Mouse (Mus musculus): ENCODE results near the gene Cd80. TPM values are rescaled to one million over a fixed set of nuclear protein-coding genes. Genes with fewer than 3 reads are reported as not detected.

Cd80 gene
- polyA plus RNA-seq, 1 experiment, result 0.79 TPM

DNA sequence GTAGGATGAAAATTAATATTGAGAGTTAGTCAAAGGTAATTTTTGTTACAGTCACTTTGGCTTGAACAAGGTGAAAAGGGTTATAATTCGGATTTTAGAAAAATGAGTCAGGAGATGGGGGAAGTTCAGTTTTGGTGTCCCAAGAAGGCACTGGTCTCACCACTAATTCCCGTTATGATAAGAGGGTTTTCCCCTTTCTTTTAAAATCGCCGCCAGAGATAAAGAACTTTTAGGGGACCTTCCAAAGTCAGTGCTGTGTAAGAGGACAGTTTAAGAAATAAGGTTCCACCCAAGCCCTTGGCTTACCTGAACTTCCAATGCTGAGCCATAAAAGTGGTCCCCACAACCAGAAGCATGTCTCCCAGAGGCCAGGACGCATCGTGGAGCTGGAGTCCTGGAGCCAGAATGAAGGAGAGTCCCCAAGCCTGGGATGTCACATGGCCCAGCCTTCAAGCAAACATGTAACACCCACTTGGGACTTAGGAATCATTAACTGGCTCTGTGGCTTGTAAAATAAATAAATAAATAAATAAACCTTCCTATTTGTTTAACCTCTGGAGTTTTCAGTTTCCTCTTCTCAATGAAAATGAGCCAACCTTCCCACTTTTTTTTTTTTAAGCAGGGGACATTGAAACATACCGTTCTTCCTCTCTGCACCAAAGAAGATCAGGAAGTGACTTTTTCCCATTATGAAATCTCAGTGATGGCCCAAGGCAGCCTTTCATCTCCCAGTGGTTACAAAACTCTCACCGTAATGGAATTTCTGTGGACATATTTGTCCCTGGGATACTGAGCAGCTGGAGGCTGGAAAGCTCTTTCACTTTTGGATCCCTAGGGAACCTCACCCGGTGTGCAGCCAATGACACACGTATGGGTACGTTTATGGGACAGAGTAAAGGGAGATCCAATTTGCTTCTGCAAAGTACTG lies 22.6 kb upstream of the Cd80 start, which contains the start of gene Pla1a:
Gene Pla1a, minus strand, starts transcription at position 648 of the 928 bp plus-strand sequence.
- TF ChIP-seq POLR2A (IDR thresholded peaks at IDR 0.05; ENCODE audit: extremely low read depth, insufficient read depth, low read length) (no peak), CTCF (IDR thresholded peaks at IDR 0.05; ENCODE audit: extremely low read depth, insufficient read depth, low read length) (no peak)
- Histone ChIP-seq H3K4me1 (ENCODE audit: control insufficient read depth, insufficient read depth, low read length) (no peaks in the 10 kb centered on the region), H3K4me3 (ENCODE audit: insufficient read depth, low read length) (no peak within 1 kb of the TSS), H3K27ac (ENCODE audit: insufficient read depth, low read length) (no peak within 1 kb of the TSS)

DNA sequence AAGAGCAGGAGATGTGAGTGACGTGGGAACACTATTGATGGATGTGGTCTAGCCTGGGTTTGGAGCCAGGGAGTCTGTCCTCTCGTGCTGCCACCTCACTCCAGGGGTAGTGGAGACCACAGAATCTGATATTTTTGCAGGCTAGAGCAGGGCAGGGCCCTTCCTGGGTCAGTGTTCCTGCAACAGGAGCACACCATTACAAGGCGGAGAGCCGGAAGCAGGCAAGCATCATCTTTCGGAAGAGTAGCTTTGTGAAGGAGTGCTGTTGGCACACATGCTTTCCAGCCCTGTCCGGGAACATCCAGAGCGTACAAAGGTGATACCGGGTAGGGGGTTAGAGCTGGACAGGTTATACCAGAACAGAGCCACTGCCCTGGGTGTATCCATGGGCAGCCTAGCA lies 21.8 kb upstream of the Cd80 start:
- TF ChIP-seq POLR2A (IDR thresholded peaks at IDR 0.05; ENCODE audit: extremely low read depth, insufficient read depth, low read length) (no peak), CTCF (IDR thresholded peaks at IDR 0.05; ENCODE audit: extremely low read depth, insufficient read depth, low read length) (no peak)
- no peak overlapping the region for H3K27ac ChIP-seq (ENCODE audit: insufficient read depth, low read length)
- no peaks in the 10 kb centered on the region for H3K4me1 ChIP-seq (ENCODE audit: control insufficient read depth, insufficient read depth, low read length)
- no peak overlapping the region for H3K4me3 ChIP-seq (ENCODE audit: insufficient read depth, low read length)

DNA sequence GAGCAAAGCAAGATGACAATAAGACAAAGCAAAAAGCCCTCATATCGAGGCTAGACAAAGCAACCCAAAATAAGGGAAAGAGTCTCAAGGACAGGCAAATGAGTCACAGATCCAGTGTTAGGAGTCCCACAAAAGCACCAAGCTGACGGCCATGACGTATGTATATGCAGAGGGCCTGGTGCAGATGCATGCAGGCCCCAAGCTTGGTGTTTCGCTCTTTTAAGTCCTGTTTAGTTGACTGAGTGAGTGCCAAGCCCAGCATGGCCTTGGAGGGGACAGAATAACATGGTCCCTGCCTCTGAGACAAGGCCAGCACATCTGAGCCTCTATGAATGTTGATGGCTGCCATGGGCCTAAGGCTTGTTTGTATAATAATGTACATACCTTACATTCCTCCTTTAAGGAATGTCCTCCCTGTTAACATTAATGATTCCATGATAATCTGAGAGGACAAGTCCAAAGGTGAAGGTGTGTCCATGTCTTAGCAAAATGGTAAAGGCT lies 21.0 kb upstream of the Cd80 start:
- TF ChIP-seq CTCF (IDR thresholded peaks at IDR 0.05; ENCODE audit: extremely low read depth, insufficient read depth, low read length), result no peak
- TF ChIP-seq POLR2A (IDR thresholded peaks at IDR 0.05; ENCODE audit: extremely low read depth, insufficient read depth, low read length), result no peak
- Histone ChIP-seq H3K27ac (ENCODE audit: insufficient read depth, low read length) (no peak overlapping the region), H3K4me3 (ENCODE audit: insufficient read depth, low read length) (no peak overlapping the region)

DNA sequence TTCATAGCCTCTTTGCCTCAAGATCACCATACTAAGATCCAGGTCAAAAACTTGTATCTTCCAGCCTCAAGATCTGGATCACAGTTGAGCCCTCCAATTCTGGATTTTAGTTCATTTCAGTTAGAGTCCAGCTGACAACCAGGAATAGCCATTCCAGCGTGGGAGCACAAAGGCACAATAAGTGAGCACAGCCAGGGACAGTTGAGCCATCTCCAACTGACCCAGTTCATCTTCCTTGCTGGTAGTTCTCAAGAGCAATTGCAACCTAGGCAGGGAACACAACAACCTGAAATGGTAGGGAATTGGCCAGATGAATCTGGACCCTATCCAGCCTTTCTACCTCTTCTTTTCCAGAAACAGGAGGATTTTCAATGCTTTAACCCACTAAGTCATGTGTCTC lies 16.2 kb upstream of the Cd80 start:
- TF ChIP-seq POLR2A (IDR thresholded peaks at IDR 0.05; ENCODE audit: extremely low read depth, insufficient read depth, low read length), result no peak
- TF ChIP-seq CTCF (IDR thresholded peaks at IDR 0.05; ENCODE audit: extremely low read depth, insufficient read depth, low read length), result no peak
- Histone ChIP-seq H3K27ac (ENCODE audit: insufficient read depth, low read length) (no peak overlapping the region), H3K4me3 (ENCODE audit: insufficient read depth, low read length) (no peak overlapping the region), H3K4me1 (ENCODE audit: control insufficient read depth, insufficient read depth, low read length) (no peaks in the 10 kb centered on the region)

More for the DNA sequence above, 21.0 kb upstream of the Cd80 start:
- H3K4me1 ChIP-seq (ENCODE audit: control insufficient read depth, insufficient read depth, low read length), result no peaks in the 10 kb centered on the region

DNA sequence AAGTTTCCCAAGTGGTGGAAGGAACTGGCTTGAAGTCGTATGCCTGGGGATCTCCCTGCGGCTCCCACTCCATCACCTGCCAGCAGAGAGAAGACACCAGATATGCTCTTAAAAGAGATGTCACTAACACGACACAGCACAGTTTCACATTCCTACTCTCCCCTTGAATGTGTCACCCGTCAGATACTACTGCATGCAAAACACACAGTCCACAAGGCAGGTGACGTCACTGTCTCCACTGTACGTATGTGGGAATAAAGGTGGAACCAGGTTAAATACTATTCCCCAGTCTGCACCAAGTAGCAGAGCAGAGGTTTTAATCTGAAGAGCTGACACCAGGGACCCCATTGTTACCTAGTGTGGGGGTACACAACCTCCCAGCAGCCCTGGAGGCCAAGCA lies 15.0 kb upstream of the Cd80 start:
- Histone ChIP-seq H3K4me3 (ENCODE audit: insufficient read depth, low read length) (no peak overlapping the region), H3K4me1 (ENCODE audit: control insufficient read depth, insufficient read depth, low read length) (no peaks in the 10 kb centered on the region), H3K27ac (ENCODE audit: insufficient read depth, low read length) (no peak overlapping the region)
- TF ChIP-seq POLR2A (IDR thresholded peaks at IDR 0.05; ENCODE audit: extremely low read depth, insufficient read depth, low read length), result no peak
- no peak for TF ChIP-seq CTCF (IDR thresholded peaks at IDR 0.05; ENCODE audit: extremely low read depth, insufficient read depth, low read length)

DNA sequence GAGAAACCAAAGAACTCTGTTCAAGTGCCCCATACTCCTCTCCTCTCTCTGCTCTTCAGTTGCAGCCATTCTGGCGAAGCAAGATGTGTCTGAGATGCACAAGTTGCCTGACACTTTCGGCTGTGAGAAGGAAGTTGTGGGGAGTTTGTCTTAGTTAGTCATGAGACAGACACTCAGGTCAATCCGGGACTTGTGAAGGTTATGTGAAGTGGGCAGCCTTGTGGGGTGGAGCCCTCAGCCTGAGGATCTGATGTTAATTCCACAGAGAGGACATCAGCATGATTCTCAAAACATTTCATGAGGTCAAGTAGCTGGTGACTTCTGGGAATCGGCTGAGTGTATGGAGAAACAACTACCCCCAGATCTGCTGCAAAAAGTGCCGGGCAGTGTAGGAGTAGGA lies 13.8 kb upstream of the Cd80 start:
- Histone ChIP-seq H3K4me3 (ENCODE audit: insufficient read depth, low read length) (no peak overlapping the region), H3K4me1 (ENCODE audit: control insufficient read depth, insufficient read depth, low read length) (no peaks in the 10 kb centered on the region), H3K27ac (ENCODE audit: insufficient read depth, low read length) (no peak overlapping the region)
- no peak for TF ChIP-seq CTCF (IDR thresholded peaks at IDR 0.05; ENCODE audit: extremely low read depth, insufficient read depth, low read length)
- no peak for TF ChIP-seq POLR2A (IDR thresholded peaks at IDR 0.05; ENCODE audit: extremely low read depth, insufficient read depth, low read length)

DNA sequence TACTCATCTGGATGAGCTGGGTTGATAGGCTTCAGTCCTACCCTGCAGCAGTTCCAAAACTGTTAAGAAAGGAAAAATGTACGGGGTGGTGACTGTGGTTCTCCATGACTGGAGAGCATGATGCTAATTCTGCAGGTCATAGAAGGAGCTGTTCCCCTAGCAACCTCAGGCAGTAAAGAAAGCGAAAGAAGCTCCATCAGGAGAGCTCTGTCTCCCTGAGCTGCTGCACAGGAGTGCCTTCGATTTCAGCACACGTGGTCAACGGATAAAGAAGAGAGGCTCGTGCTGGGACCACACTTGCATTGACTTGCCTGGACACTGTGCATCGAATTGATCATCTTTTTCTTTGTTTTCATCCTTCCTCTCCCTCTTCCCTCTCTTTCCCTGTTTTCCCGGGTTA lies 13.1 kb upstream of the Cd80 start:
- Histone ChIP-seq H3K4me1 (ENCODE audit: control insufficient read depth, insufficient read depth, low read length) (no peaks in the 10 kb centered on the region), H3K4me3 (ENCODE audit: insufficient read depth, low read length) (no peak overlapping the region), H3K27ac (ENCODE audit: insufficient read depth, low read length) (no peak overlapping the region)
- TF ChIP-seq POLR2A (IDR thresholded peaks at IDR 0.05; ENCODE audit: extremely low read depth, insufficient read depth, low read length), result no peak
- TF ChIP-seq CTCF (IDR thresholded peaks at IDR 0.05; ENCODE audit: extremely low read depth, insufficient read depth, low read length), result no peak

DNA sequence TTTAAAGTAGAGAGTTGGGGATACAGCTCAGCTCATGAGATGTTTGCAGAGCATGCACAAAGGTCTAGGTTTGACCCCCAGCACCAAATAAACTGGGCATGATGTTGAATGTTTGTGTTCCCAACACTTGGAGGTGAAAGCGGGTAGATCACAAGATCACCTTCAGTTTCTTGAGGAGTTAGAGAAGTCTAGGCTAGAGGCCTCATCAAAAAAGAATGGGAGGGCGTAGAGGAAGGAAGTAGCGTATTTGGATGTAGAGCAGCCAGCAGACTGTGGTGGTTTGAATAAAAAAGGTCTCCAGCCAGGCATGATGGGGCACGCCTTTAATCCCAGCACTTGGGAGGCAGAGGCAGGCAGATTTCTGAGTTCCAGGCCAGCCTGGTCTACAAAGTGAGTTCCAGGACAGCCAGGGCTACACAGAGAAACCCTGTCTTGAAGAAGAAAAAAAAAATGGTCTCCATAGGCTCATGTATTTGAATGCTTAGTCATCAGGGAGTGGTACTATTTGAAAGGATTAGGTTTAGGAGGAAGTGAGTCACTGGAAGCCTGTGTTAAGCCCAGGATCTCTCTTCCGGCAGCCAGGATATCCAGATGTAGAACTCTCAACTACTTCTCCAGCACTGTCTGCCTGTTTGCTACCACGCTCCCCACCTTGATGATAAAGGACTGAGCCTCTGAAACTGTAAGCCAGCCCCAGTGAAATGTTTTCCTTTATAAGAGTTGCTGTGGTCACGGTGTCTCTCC lies 11.5 kb upstream of the Cd80 start:
- H3K4me3 ChIP-seq (ENCODE audit: insufficient read depth, low read length), result no peak overlapping the region
- H3K27ac ChIP-seq (ENCODE audit: insufficient read depth, low read length), result no peak overlapping the region
- H3K4me1 ChIP-seq (ENCODE audit: control insufficient read depth, insufficient read depth, low read length), result no peaks in the 10 kb centered on the region
- TF ChIP-seq POLR2A (IDR thresholded peaks at IDR 0.05; ENCODE audit: extremely low read depth, insufficient read depth, low read length) (no peak), CTCF (IDR thresholded peaks at IDR 0.05; ENCODE audit: extremely low read depth, insufficient read depth, low read length) (no peak)

DNA sequence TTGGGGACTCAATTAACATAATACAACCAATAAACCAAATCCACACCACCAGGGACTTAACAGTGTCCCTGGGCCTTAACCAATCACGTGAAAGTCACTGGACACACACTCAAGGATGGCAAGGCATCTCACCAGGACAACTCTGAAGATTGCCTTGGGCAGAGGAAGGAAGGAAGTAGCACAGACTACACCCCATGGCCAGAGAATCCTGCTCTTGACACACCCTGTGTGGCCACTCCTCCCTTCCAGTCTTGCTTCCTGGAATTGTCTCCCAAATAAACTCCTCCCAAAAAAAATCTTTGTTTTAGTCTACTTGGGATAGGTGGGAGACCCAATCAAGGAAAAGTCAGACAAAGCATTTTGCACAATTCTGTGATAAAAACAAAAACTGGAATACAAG lies 10.3 kb upstream of the Cd80 start:
- TF ChIP-seq POLR2A (IDR thresholded peaks at IDR 0.05; ENCODE audit: extremely low read depth, insufficient read depth, low read length) (no peak), CTCF (IDR thresholded peaks at IDR 0.05; ENCODE audit: extremely low read depth, insufficient read depth, low read length) (no peak)
- Histone ChIP-seq H3K4me1 (ENCODE audit: control insufficient read depth, insufficient read depth, low read length) (no peaks in the 10 kb centered on the region), H3K27ac (ENCODE audit: insufficient read depth, low read length) (no peak overlapping the region), H3K4me3 (ENCODE audit: insufficient read depth, low read length) (no peak overlapping the region)

All from cortical plate, adult 2 months (tissue).